Mouse (Mus musculus) cerebellum, adult 18-20 months (tissue): Measurements from ENCODE around the gene Yju2.

Source experiments
- DNase-seq, 2 experiments: peaks; one replicate each; pipeline ENCODE4 v3.0.0; 2021

The Yju2 gene

GRCm38 (mm10) chr17:56008356-56009087 is 49.6 kb downstream of the Yju2 start:
- DNase-seq = peak; percentile 90 to 97

DNA sequence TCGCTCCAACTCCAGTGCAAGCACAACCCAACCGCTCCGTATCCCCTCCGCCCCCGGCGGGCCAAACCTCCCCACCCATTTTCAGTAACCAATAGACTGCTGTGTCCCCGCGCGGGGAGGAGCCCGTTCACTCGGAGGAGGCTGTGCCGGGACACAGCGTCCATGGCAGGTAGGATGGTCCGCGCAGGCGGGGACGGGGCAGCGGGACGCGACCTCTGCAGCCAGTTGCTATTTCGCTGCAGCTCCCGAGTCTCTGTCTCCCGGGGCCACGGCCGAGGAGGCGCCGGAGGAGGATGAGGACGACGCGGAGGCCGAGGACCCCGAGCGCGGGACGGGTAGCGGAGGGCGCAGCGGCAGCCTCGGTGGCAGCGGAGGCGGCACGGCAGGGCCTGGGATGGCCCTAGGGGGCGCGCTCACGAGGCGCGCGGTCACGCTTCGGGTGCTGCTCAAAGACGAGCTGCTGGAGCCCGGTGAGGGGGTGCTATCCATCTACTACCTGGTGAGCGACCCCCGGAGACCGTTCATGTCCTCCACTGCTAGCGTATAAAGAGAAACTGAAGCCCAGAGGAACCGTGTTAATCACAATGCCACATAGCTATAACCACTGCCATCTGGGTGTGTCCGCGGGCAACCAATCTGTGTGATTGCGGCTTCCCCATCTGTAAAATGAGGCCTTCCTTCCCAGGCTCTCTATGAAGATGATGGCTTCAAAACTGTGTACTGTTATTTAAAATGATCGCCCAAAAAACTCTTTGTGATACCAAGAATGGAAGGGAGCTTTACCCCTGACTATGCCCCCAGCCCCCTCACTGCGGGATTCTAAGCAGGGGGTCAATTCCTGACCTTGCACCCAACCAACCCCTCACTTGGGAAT is 50.4 kb downstream of the Yju2 start:
- DNase-seq = peak; percentile 93 to 97

GRCm38 (mm10) chr17:56009962-56010240 is 51.0 kb downstream of the Yju2 start:
- DNase-seq = no peak

GRCm38 (mm10) chr17:56010255-56010654 is 51.4 kb downstream of the Yju2 start:
- peak in 1 of 2 experiments; percentile 46 for DNase-seq

- peak; percentile 80 to 85 for DNase-seq
Measured at GRCm38 (mm10) chr17:56010681-56011080, 51.8 kb downstream of the Yju2 start.

- DNase-seq = peak; percentile 57 to 59
Measured at GRCm38 (mm10) chr17:56011441-56011840, 52.5 kb downstream of the Yju2 start.

DNA sequence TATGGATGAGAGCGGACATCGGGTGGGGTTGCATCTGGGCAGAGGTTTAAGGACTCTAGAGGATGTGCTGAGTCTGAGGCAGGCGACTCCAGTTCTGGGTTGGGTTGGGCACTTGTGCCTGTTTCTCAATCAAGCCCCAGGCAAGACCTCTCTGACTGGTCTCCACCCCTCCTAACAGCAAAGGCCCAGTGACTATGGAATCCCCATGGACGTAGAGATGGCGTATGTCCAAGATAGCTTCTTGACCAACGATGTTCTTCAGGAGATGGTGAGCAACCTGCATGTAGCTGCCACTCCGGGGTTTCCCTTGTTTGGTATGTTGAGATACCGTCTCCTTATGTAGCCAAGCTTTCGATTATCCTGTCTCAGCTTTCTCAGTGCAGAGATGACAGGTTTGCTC is 56.4 kb downstream of the Yju2 start:
- DNase-seq = no peak

GRCm38 (mm10) chr17:56016382-56016781 is 57.5 kb downstream of the Yju2 start:
- no peak for DNase-seq

DNA sequence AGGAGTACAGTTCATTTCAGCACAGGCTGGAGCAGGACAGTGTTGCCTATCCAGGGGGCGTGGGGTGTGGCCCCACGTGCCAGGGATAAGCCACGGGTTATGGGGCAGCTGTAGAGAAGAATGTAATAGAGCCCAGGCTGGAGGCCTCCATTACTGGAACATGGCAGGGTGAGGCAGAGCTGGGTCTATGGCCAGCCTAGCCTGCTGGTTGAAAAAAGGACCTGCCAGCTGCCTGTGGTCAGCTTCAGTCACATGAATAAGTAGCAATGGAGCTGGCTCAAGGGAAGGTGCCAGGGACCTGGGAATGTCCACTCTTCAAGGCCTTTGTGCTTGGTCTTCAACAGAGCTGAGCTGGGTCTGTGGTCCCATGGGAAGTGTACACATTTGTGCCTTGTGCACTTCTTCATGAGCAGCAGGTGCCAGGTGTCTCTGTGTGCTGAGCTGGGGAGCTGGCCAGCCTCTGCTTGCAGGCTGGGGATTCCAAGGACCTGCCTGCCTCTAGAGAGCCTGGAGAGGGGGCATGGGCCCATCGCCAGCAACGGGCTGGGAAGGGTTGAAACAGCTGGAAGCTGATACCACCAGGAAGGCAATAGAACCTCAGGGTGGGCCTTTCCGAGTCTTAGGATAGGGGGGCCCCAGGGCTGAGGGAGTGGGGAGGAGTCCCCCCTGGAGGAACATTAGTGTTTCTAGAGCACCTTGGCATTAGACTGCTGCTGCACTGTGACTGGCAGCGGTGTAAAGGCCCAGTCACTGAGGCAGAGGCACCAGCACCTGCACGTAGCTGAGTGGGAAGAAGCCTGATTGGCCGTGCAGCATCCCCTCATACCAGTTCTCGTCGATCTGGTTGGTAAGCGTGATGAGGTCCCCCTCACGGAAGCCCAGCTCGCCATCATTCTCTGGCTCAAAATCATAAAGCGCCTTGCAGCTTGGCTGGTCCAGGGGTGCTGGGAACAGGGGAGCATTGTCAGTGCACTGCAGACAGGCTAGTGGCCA is 58.2 kb downstream of the Yju2 start:
- peak in 1 of 2 experiments; percentile 55 for DNase-seq

DNA sequence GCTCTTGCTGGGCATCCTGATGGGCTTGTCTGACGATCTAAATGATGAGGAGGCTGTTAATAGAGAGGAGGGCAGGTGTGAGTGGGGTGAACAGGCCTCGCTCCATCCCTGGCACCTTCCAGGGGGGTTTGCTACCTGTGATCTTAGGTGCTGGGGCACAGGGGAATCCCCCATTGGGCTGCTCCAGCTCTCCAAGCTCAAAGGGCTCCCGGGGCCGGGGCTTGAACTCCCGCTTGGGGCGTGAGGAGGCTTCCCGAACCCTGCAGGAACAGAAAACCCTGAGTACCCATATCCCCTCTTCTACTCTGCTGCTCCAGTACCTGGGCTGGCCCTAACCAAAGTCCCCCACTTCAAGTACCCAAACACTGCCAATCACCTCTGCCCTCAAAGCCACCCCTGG is 58.9 kb downstream of the Yju2 start:
- no peak for DNase-seq
